Mouse (Mus musculus) mouse embryonic stem cell (cell line): Measurements from ENCODE around the gene Nxnl1.

ENCODE experiments used
- in situ Hi-C, 2 experiments: fragments of 300-500 bp; cut with MboI; formaldehyde crosslinking; loops; 1 replicate in 1 of 2; 3 replicates in 1 of 2; pipeline ENCODE4 v1.14.3; 2019 to 2020; ENCODE audit warnings: low sequenced_read_pairs in 2 of 2, low pct_unique_long_range_greater_than_20kb in 1 of 2, mixed read lengths in 1 of 2; ENCODE audit not compliant: unreplicated experiment in 1 of 2

Nxnl1 gene

GRCm38 (mm10) chr8:71591471-71592373 is 25.3 kb upstream of the Nxnl1 start, which contains the start of gene Pgls:
TSS of gene Pgls (plus strand) at chr8:71592176.
- in situ Hi-C loops = no loop called here

DNA sequence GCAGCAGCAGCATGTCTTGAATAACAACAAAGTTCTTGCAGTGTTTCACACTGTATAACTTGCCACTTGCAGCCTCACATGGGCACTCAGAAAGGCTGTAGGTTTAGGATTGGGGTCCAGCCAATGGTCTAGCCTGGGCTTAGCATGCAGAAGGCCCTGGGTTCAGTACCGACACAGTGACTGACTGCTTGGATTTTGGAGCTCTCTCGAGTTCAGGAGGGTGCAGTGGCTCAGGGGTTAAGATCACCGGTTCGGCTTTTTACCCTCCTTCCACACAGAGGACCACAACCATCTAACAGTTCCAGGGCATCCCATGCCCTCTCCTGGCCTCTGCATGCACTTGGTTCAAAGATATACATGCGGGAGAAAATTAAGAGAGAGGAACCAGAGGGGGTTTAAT is 24.6 kb upstream of the Nxnl1 start:
- in situ Hi-C loops = no loop called here

DNA sequence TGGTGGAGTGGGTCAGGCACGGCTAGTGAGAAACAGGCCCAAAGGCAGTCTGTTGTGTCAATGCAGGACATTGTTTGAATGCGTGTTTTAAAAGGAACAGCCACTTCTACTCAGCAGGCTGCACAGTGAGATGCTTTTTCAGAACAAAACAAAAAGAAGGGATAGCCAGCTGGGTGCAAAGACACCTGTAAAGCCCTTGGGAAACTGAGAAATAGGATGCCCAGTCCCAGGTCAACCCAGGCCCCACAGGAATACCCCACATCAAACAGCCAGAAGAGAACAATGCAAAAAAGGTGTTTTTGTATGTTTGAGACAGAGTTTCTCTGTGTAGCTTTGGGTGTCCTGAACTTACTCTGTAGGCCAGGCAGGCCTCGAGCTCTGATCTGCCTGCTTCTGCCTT is 22.4 kb upstream of the Nxnl1 start:
- in situ Hi-C loops = no loop called here

DNA sequence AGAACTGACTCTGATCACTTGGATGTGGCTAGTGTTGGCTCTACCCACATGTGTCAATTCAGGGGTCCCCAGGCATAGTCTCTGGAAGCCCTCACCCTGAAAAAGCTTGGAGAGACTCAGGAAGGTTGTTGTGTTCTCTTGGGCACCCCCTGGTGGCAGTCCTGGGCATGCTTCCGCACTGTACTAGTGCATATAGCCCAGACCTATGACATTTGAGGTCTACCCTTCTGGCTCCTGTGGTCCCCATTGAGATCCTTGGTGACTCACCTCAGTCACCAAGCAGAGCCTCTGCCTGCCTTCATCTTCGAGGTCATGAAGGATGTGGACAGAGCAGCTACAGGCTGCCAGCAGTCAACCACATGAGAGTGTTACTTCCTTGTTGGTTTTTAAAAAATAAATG is 20.5 kb upstream of the Nxnl1 start:
- in situ Hi-C loops = no loop called here

DNA sequence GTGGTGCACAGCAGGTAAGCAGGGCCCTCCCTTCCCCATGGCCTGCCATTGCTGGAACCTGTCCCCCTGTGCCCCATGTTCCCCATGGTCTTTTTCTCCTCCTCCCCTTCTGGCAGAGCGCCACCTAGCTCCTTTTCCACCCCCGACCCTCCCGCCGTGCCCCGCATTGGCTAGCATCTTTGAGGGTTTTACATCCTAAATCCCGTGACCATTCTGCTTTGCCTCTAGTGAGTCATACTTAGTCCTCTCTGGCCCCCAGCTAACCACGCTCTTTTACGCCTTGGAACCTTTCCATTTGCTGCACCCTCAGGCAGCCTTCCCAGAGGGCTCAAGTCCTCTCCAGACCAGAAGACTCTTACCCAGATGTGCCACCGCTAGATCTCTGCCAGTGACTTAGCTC is 13.8 kb upstream of the Nxnl1 start:
- in situ Hi-C loops = no loop called here

GRCm38 (mm10) chr8:71579476-71579875 is 13.1 kb upstream of the Nxnl1 start:
- in situ Hi-C loops = no loop called here

GRCm38 (mm10) chr8:71579009-71579408 is 12.6 kb upstream of the Nxnl1 start:
- in situ Hi-C loops = no loop called here

- in situ Hi-C loops = no loop called here
Observed at GRCm38 (mm10) chr8:71577856-71578387, 11.5 kb upstream of the Nxnl1 start.

GRCm38 (mm10) chr8:71575020-71575419 is 8.6 kb upstream of the Nxnl1 start:
- in situ Hi-C loops = no loop called here

DNA sequence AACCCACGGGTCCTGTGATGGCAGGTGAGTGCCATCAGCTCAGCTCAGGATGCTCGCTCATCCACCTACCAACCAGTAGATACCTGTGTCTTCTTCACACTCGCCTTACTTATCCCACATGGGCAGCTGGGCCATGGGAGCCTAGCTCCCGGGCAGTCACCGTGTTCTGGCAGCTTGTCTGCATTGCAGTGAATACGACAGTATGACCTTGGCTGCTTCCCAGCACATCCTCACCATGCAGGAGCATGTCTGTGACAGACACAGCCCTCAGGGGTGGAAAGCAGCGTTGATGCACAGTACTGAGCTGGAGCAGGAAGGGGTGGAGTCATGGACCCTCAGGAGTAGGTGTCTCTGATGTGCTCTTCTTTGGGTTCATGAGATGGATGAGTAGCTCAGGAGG is 8.0 kb upstream of the Nxnl1 start:
- in situ Hi-C loops = no loop called here

GRCm38 (mm10) chr8:71572847-71573633 is 6.6 kb upstream of the Nxnl1 start:
- in situ Hi-C loops = no loop called here

- in situ Hi-C loops = no loop called here
Observed at GRCm38 (mm10) chr8:71572077-71572476, 5.7 kb upstream of the Nxnl1 start.

- in situ Hi-C loops = no loop called here
Observed at GRCm38 (mm10) chr8:71570291-71570954, 4.0 kb upstream of the Nxnl1 start.

- in situ Hi-C loops = loop anchor here in 1 of 2 experiments (10.0 kb wide), 1 partner anchor 65 kb away; no protein-coding TSS in a partner anchor
Observed at GRCm38 (mm10) chr8:71569366-71570290, 3.2 kb upstream of the Nxnl1 start.

GRCm38 (mm10) chr8:71568941-71569340 is 2.5 kb upstream of the Nxnl1 start:
- in situ Hi-C loops = loop anchor here in 1 of 2 experiments (10.0 kb wide), 1 partner anchor 66 kb away; no protein-coding TSS in a partner anchor

GRCm38 (mm10) chr8:71568387-71568937 is 2.1 kb upstream of the Nxnl1 start, which contains the start of gene Slc27a1:
TSS of gene Slc27a1 (plus strand) at chr8:71568882.
- in situ Hi-C loops = loop anchor here in 1 of 2 experiments (10.0 kb wide), 1 partner anchor 66 kb away; no protein-coding TSS in a partner anchor

DNA sequence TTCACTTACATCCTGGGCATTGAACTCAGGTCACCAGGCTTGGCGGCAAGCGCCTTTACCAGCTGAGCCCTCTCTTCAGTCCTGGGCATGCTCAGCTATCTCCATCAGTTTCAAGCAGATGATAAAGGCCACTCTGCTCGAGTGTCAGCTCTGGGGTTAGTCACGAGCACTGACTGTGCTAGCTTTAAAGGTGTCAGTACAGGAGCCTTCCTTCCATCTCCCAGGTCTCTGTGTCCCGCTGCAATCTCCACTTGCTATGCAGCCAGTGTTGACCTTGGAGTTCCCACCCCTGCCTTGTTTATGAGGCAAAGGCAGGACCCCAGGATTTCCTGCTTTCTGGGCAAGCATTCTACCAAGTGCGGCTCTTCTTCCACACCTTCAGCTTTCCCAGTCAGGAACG is 1.2 kb upstream of the Nxnl1 start:
- in situ Hi-C loops = loop anchor here in 1 of 2 experiments (10.0 kb wide), 1 partner anchor 67 kb away; no protein-coding TSS in a partner anchor
